Mouse (Mus musculus): ENCODE results near the gene Hnrnpk. TPM values are rescaled to one million over a fixed set of nuclear protein-coding genes. Genes with fewer than 3 reads are reported as not detected.
"Not testable (repeated sequence)": the region's sequence is repeated elsewhere in the genome, so short reads cannot be mapped to it uniquely, and the experiment has no call there.

Hnrnpk gene
- polyA plus RNA-seq (2012; ENCODE audit: insufficient read depth, insufficient read length, low replicate concordance, missing spikeins) = 1,477 and 1,573 TPM in 2 replicates

- Histone ChIP-seq H3K27ac (ENCODE audit: insufficient read depth, low read depth, low read length) (peak within 1 kb of the TSS; percentile 100), H3K4me3 (ENCODE audit: insufficient read depth, low read depth, low read length) (peak within 1 kb of the TSS; percentile 97)
- H3K4me1 ChIP-seq (ENCODE audit: control insufficient read depth, insufficient read depth, low read length) = not testable (repeated sequence)
- 6% methylated on average over 17 of the region's 17 CpGs for WGBS
Measured at GRCm38 (mm10) chr13:58403243-58403642, at the start of gene Hnrnpk. Gene Hnrnpk, minus strand, starts transcription at chr13:58403343.

- H3K4me3 ChIP-seq (ENCODE audit: insufficient read depth, low read depth, low read length) = no peak overlapping the region
- 79% methylated on average over 4 of the region's 4 CpGs for WGBS
- peaks cover 5% of the 10 kb centered on the region for H3K4me1 ChIP-seq (ENCODE audit: control insufficient read depth, insufficient read depth, low read length)
- H3K27ac ChIP-seq (ENCODE audit: insufficient read depth, low read depth, low read length) = no peak overlapping the region
- no peak for TF ChIP-seq CTCF (IDR thresholded peaks at IDR 0.05; ENCODE audit: insufficient read depth, low read depth, low read length)
- TF ChIP-seq POLR2A (IDR thresholded peaks at IDR 0.05; ENCODE audit: insufficient read depth, low read depth, low read length) = no peak
Measured at GRCm38 (mm10) chr13:58452246-58452645, 49.1 kb upstream of the Hnrnpk start.

DNA sequence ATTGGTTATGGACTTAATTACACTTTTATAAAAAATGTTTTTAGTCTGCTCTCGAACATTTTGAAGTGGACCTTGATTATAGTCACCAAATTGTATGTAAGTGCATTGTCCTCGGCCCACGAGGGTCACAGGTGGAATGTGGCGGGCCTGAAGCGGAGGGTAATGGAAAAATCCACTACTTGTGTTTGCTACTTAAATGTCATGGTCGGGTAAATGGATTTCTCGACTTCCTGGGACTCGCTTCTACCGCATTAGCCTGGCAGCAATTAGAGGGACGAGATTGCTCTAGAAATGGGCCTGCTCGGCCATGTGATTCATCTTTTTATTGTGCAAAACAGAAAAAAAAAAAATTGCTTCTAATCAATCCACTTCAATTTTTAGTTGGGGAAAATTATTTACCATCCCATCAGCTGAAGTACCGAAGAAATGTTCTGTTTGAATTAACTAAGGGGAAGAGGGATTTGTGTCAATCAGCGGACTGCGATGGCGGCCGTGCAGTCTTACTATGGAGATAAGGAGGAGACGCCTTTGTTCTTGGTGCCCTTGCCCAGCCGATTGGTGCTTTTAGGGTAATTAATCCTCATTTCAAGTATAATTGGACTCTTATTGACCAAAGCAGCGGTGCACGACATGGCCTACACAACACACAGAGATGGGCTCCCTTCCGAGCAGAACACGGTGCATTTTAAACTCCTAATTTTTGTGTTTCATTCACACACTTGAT is 47.5 kb upstream of the Hnrnpk start:
- H3K27ac ChIP-seq (ENCODE audit: insufficient read depth, low read depth, low read length) = no peak overlapping the region
- TF ChIP-seq CTCF (IDR thresholded peaks at IDR 0.05; ENCODE audit: insufficient read depth, low read depth, low read length) = no peak
- H3K4me3 ChIP-seq (ENCODE audit: insufficient read depth, low read depth, low read length) = no peak overlapping the region
- H3K4me1 ChIP-seq (ENCODE audit: control insufficient read depth, insufficient read depth, low read length) = peaks cover 5% of the 10 kb centered on the region
- WGBS = 84% methylated on average over 22 of the region's 22 CpGs

- 91% methylated on average over 2 of the region's 2 CpGs for WGBS
- no peak for TF ChIP-seq POLR2A (IDR thresholded peaks at IDR 0.05; ENCODE audit: insufficient read depth, low read depth, low read length)
- no peak for TF ChIP-seq CTCF (IDR thresholded peaks at IDR 0.05; ENCODE audit: insufficient read depth, low read depth, low read length)
- H3K27ac ChIP-seq (ENCODE audit: insufficient read depth, low read depth, low read length) = no peak overlapping the region
- H3K4me1 ChIP-seq (ENCODE audit: control insufficient read depth, insufficient read depth, low read length) = no peaks in the 10 kb centered on the region
- no peak overlapping the region for H3K4me3 ChIP-seq (ENCODE audit: insufficient read depth, low read depth, low read length)
Measured at GRCm38 (mm10) chr13:58446541-58446940, 43.4 kb upstream of the Hnrnpk start.

DNA sequence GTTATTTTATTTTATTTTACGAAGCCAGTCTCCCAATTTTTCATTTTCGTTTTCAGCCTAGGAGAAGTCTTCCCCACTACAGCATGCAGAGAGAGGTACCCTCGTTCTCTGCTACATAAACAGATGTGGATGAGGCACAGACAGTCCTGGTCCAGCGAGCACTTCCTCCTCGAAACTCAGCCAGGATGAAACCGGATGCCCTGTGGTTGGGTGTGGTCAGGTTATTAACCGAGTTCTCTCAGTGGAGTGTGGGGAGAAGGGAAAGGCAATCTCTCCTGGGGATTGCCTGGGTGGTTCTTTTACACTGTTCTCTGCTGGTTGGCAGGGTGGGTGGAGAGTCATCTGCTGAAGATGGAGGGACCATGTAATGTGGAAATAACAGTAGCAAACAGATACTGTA is 40.6 kb upstream of the Hnrnpk start:
- Histone ChIP-seq H3K4me1 (ENCODE audit: control insufficient read depth, insufficient read depth, low read length) (no peaks in the 10 kb centered on the region), H3K4me3 (ENCODE audit: insufficient read depth, low read depth, low read length) (no peak overlapping the region), H3K27ac (ENCODE audit: insufficient read depth, low read depth, low read length) (no peak overlapping the region)
- WGBS = 78% methylated on average over 7 of the region's 7 CpGs
- no peak for TF ChIP-seq POLR2A (IDR thresholded peaks at IDR 0.05; ENCODE audit: insufficient read depth, low read depth, low read length)
- TF ChIP-seq CTCF (IDR thresholded peaks at IDR 0.05; ENCODE audit: insufficient read depth, low read depth, low read length) = no peak

- H3K27ac ChIP-seq (ENCODE audit: insufficient read depth, low read depth, low read length) = no peak overlapping the region
- no peaks in the 10 kb centered on the region for H3K4me1 ChIP-seq (ENCODE audit: control insufficient read depth, insufficient read depth, low read length)
- WGBS = 80% methylated on average over 4 of the region's 4 CpGs
- TF ChIP-seq CTCF (IDR thresholded peaks at IDR 0.05; ENCODE audit: insufficient read depth, low read depth, low read length) = no peak
- no peak for TF ChIP-seq POLR2A (IDR thresholded peaks at IDR 0.05; ENCODE audit: insufficient read depth, low read depth, low read length)
- H3K4me3 ChIP-seq (ENCODE audit: insufficient read depth, low read depth, low read length) = no peak overlapping the region
Measured at GRCm38 (mm10) chr13:58443326-58443725, 40.2 kb upstream of the Hnrnpk start.

DNA sequence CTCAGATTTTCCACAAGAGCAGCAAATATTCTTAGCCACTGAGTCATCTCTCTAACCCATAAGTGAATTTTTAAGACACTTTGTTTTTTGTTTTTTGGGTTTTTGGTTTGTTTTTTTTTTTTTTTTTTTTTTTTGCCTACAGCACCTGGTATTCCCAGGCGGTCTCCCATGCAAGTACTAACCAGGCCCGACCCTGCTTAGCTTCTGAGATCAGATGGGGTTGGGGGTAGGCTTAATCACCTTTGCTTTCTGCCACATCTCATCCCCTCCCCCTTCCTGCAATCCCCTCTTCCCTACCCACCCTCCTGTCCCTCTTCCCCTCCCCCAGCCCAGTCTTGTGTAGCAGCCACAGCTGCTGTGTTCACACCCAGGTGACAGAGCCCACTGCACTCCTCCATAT is 36.6 kb upstream of the Hnrnpk start:
- Histone ChIP-seq H3K4me1 (ENCODE audit: control insufficient read depth, insufficient read depth, low read length) (no peaks in the 10 kb centered on the region), H3K27ac (ENCODE audit: insufficient read depth, low read depth, low read length) (no peak overlapping the region), H3K4me3 (ENCODE audit: insufficient read depth, low read depth, low read length) (no peak overlapping the region)
- 90% methylated on average over 2 of the region's 2 CpGs for WGBS
- TF ChIP-seq CTCF (IDR thresholded peaks at IDR 0.05; ENCODE audit: insufficient read depth, low read depth, low read length) (no peak), POLR2A (IDR thresholded peaks at IDR 0.05; ENCODE audit: insufficient read depth, low read depth, low read length) (no peak)

DNA sequence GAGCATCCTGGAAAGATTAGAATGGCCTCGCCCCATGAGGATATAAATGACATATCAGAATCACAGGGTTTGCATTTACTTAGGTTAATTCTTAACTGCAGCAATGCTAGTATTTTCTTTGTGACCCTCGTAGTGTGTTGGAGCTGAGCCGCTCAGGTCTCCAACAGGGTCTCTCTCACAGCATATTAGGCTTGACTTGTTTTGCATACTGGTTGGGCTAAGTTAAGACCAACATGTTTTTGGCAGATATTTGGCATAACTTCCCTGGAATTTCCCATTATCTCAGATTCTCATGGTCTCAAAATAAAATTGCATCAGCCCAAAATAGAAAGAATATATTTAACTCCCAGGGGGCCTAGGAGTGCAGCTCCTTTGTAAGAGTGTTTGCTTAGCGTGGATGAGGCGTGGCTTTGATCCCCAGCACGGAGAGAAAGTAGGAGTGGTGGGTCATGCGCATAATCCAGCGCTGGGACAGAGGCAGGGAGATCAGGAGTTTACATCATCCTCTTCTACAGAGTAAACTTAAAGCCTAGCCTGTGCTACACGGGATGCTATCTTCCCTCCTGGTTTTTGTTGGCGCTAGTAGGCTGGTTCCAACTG is 20.0 kb upstream of the Hnrnpk start:
- no peak overlapping the region for H3K27ac ChIP-seq (ENCODE audit: insufficient read depth, low read depth, low read length)
- H3K4me1 ChIP-seq (ENCODE audit: control insufficient read depth, insufficient read depth, low read length) = peaks cover 5% of the 10 kb centered on the region
- 60% methylated on average over 10 of the region's 10 CpGs for WGBS
- H3K4me3 ChIP-seq (ENCODE audit: insufficient read depth, low read depth, low read length) = no peak overlapping the region
- no peak for TF ChIP-seq POLR2A (IDR thresholded peaks at IDR 0.05; ENCODE audit: insufficient read depth, low read depth, low read length)
- TF ChIP-seq CTCF (IDR thresholded peaks at IDR 0.05; ENCODE audit: insufficient read depth, low read depth, low read length) = no peak

DNA sequence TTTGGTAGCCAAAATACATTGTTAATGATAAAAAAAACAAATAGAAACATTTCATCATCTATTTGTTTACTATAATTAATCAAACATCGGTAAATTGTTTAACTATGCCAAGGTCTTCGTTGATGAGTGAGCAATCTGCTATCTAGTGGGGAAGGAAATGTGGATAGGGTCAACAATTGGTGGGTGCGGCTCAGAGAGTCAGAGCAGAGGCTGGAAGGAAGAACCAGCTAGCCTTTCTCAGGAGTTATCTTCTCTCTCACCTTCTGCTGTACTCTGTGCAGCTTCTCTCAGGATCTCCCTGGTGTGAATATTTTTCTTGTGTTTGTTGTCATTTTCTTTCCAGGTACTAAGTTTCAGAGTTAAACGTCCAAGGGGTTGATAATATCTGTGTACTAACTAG is 19.1 kb upstream of the Hnrnpk start:
- Histone ChIP-seq H3K4me3 (ENCODE audit: insufficient read depth, low read depth, low read length) (no peak overlapping the region), H3K4me1 (ENCODE audit: control insufficient read depth, insufficient read depth, low read length) (peaks cover 5% of the 10 kb centered on the region), H3K27ac (ENCODE audit: insufficient read depth, low read depth, low read length) (no peak overlapping the region)
- WGBS = 80% methylated on average over 4 of the region's 4 CpGs
- TF ChIP-seq POLR2A (IDR thresholded peaks at IDR 0.05; ENCODE audit: insufficient read depth, low read depth, low read length) = no peak
- TF ChIP-seq CTCF (IDR thresholded peaks at IDR 0.05; ENCODE audit: insufficient read depth, low read depth, low read length) = no peak
